Mouse (Mus musculus) thymus, adult 2 months (tissue): ENCODE data around the gene Lypla2. TPM values are rescaled to one million over a fixed set of nuclear protein-coding genes. Genes with fewer than 3 reads are reported as not detected.
"Not testable (repeated sequence)": the region's sequence is repeated elsewhere in the genome, so short reads cannot be mapped to it uniquely, and the experiment has no call there.

Source experiments
- DNase-seq: peaks from one replicate; pipeline ENCODE4 v3.0.0; 2021
- H3K27ac ChIP-seq: fragments of 200-500 bp; 2 replicates; pipeline ENCODE4 v1.5.1; 2012; ENCODE audit warnings: low read length, control low read depth; ENCODE audit not compliant: control insufficient read depth, insufficient read depth
- H3K27me3 ChIP-seq: fragments of 200-500 bp; 2 replicates; pipeline ENCODE4 v1.6.1; 2012; ENCODE audit warnings: mild to moderate bottlenecking, low read length, moderate library complexity, mixed read lengths; ENCODE audit not compliant: control insufficient read depth, insufficient read depth
- H3K36me3 ChIP-seq: fragments of 200-500 bp; 2 replicates; pipeline ENCODE4 v1.6.1; 2012; ENCODE audit warnings: mild to moderate bottlenecking, low read length, moderate library complexity; ENCODE audit not compliant: control insufficient read depth, insufficient read depth
- H3K4me1 ChIP-seq: fragments of 200-500 bp; replicated peaks from 2 replicates; pipeline ENCODE4 v1.6.1; 2012; ENCODE audit warnings: low read length; ENCODE audit not compliant: control insufficient read depth, insufficient read depth
- H3K4me3 ChIP-seq: fragments of 200-500 bp; 2 replicates; pipeline ENCODE4 v1.5.1; 2012; ENCODE audit warnings: mild to moderate bottlenecking, low read length, control low read depth, moderate library complexity; ENCODE audit not compliant: control insufficient read depth, insufficient read depth
- CTCF ChIP-seq: fragments of 200-500 bp; IDR thresholded peaks from 2 replicates; pipeline ENCODE4 v1.5.1; 2012; ENCODE audit warnings: mild to moderate bottlenecking, control low read depth, low read length, moderate library complexity, borderline replicate concordance; ENCODE audit not compliant: control insufficient read depth, poor library complexity, insufficient read depth; ENCODE audit errors: extremely low read depth
- POLR2A ChIP-seq: fragments of 200-500 bp; IDR thresholded peaks from 2 replicates; pipeline ENCODE4 v1.6.1; 2012; ENCODE audit warnings: mild to moderate bottlenecking, low read length, control low read depth, moderate library complexity; ENCODE audit not compliant: control insufficient read depth, poor library complexity, insufficient read depth; ENCODE audit errors: extremely low read depth
- WGBS: fragments of 180-500 bp; shearing (Covaris S2); methylation state at CpG from one replicate; pipeline ENCODE4 v1.1.7; 2018; 5-methylcytosine and 5-hydroxymethylcytosine counted together
- polyA plus RNA-seq: library from polyadenylated mRNA; depleted of rRNA; stranded (reverse); fragments of >200 nt; gene quantifications from 2 replicates; pipeline ENCODE4 v1.2.3, GENCODE M21; 2012

Lypla2 gene
- polyA plus RNA-seq, 1 experiment: 224 TPM

- H3K27ac ChIP-seq: no peak overlapping the region
- H3K27me3 ChIP-seq: no peaks in the 10 kb centered on the region
- H3K36me3 ChIP-seq: no peaks in the 10 kb centered on the region
- DNase-seq: no peak
- 73% methylated on average over 4 of the region's 4 CpGs for WGBS
- TF ChIP-seq POLR2A (no peak), CTCF (no peak)
- H3K4me3 ChIP-seq: no peak overlapping the region
- H3K4me1 ChIP-seq: peaks cover 10% of the 10 kb centered on the region
Observed at GRCm38 (mm10) chr4:135943389-135943788, 29.0 kb downstream of the Lypla2 start.

- TF ChIP-seq CTCF: no peak
- TF ChIP-seq POLR2A: no peak
- no peak overlapping the region for H3K27ac ChIP-seq
- 79% methylated on average over 6 of the region's 6 CpGs for WGBS
- H3K27me3 ChIP-seq: no peaks in the 10 kb centered on the region
- DNase-seq: no peak
- peaks cover 6% of the 10 kb centered on the region for H3K4me1 ChIP-seq
- H3K36me3 ChIP-seq: no peaks in the 10 kb centered on the region
- H3K4me3 ChIP-seq: no peak overlapping the region
Observed at GRCm38 (mm10) chr4:135942193-135942592, 30.2 kb downstream of the Lypla2 start.

- not testable (repeated sequence) for H3K4me1 ChIP-seq, H3K27ac ChIP-seq, H3K27me3 ChIP-seq, H3K36me3 ChIP-seq, DNase-seq, H3K4me3 ChIP-seq
- WGBS: 95% methylated on average over 8 of the region's 8 CpGs
- TF ChIP-seq CTCF: 0 out of 2 replicates have a peak, but pooled peaks have one; percentile 21
Observed at GRCm38 (mm10) chr4:135941026-135941425, 31.4 kb downstream of the Lypla2 start.

GRCm38 (mm10) chr4:135938858-135939257, 33.6 kb downstream of the Lypla2 start:
- H3K27me3 ChIP-seq: no peaks in the 10 kb centered on the region
- DNase-seq: no peak
- no peaks in the 10 kb centered on the region for H3K4me1 ChIP-seq
- 98% methylated on average over 7 of the region's 7 CpGs for WGBS
- no peak overlapping the region for H3K4me3 ChIP-seq
- TF ChIP-seq CTCF: no peak
- no peak for TF ChIP-seq POLR2A
- no peak overlapping the region for H3K27ac ChIP-seq
- H3K36me3 ChIP-seq: no peaks in the 10 kb centered on the region; the same call in 1 of the 2 replicates

- no peaks in the 10 kb centered on the region for H3K4me1 ChIP-seq
- peaks cover 4% of the 10 kb centered on the region; the same call in 1 of the 2 replicates for H3K36me3 ChIP-seq
- no peak overlapping the region for H3K4me3 ChIP-seq
- WGBS: 92% methylated on average over 5 of the region's 5 CpGs
- TF ChIP-seq POLR2A (no peak), CTCF (no peak)
- DNase-seq: no peak
- no peaks in the 10 kb centered on the region for H3K27me3 ChIP-seq
- H3K27ac ChIP-seq: no peak overlapping the region
Observed at GRCm38 (mm10) chr4:135935502-135935901, 36.9 kb downstream of the Lypla2 start.

- no peak for DNase-seq
- Histone ChIP-seq H3K27ac (no peak overlapping the region), H3K27me3 (no peaks in the 10 kb centered on the region), H3K4me3 (no peak overlapping the region), H3K36me3 (peaks cover 4% of the 10 kb centered on the region; the same call in 1 of the 2 replicates), H3K4me1 (no peaks in the 10 kb centered on the region)
- TF ChIP-seq CTCF (no peak), POLR2A (no peak)
- WGBS: 83% methylated on average over 12 of the region's 12 CpGs
Observed at GRCm38 (mm10) chr4:135934708-135935500, 37.5 kb downstream of the Lypla2 start.

GRCm38 (mm10) chr4:135931832-135932231, 40.6 kb downstream of the Lypla2 start:
- 78% methylated on average over 5 of the region's 5 CpGs for WGBS
- no peaks in the 10 kb centered on the region for H3K4me1 ChIP-seq
- peak; percentile 40 for DNase-seq

More at GRCm38 (mm10) chr4:135931832-135932231, 40.6 kb downstream of the Lypla2 start:
- Histone ChIP-seq H3K27ac (no peak overlapping the region), H3K36me3 (peaks cover 4% of the 10 kb centered on the region; the same call in 1 of the 2 replicates), H3K4me3 (no peak overlapping the region), H3K27me3 (no peaks in the 10 kb centered on the region)
- TF ChIP-seq CTCF: no peak
- TF ChIP-seq POLR2A: no peak
